Mouse (Mus musculus) spleen, adult 12 weeks (tissue): ENCODE results near the gene Gnao1.
A peak's percentile ranks its signal among the peaks of the same experiment; 100 is the strongest.

Experiments used
- DNase-seq: peaks from one replicate; pipeline ENCODE4 v3.0.0; 2022; ENCODE audit warnings: low spot score

Gnao1 gene

GRCm38 (mm10) chr8:93896841-93897551 lies 87.2 kb downstream of the Gnao1 start:
- DNase-seq = no peak

- DNase-seq = no peak
These were observed 88.8 kb downstream of the Gnao1 start for GRCm38 (mm10) chr8:93898570-93898969.

GRCm38 (mm10) chr8:93902040-93902439 lies 92.3 kb downstream of the Gnao1 start:
- no peak for DNase-seq

GRCm38 (mm10) chr8:93906961-93907360 lies 97.2 kb downstream of the Gnao1 start:
- DNase-seq = no peak

- DNase-seq = no peak
These were observed 98.2 kb downstream of the Gnao1 start for GRCm38 (mm10) chr8:93907987-93908441.

- no peak for DNase-seq
These were observed 98.8 kb downstream of the Gnao1 start for GRCm38 (mm10) chr8:93908546-93908945.

- no peak for DNase-seq
These were observed 102.2 kb downstream of the Gnao1 start for GRCm38 (mm10) chr8:93911715-93912555.

- DNase-seq = no peak
These were observed 108.2 kb downstream of the Gnao1 start for GRCm38 (mm10) chr8:93917859-93918421.

GRCm38 (mm10) chr8:93918580-93918979 lies 108.8 kb downstream of the Gnao1 start:
- DNase-seq = no peak

- DNase-seq = no peak
These were observed 109.7 kb downstream of the Gnao1 start for GRCm38 (mm10) chr8:93919422-93919821.

GRCm38 (mm10) chr8:93919916-93920589 lies 110.3 kb downstream of the Gnao1 start:
- DNase-seq = no peak

- no peak for DNase-seq
These were observed 110.8 kb downstream of the Gnao1 start for GRCm38 (mm10) chr8:93920590-93920948.

GRCm38 (mm10) chr8:93923897-93924334 lies 114.2 kb downstream of the Gnao1 start:
- DNase-seq = no peak

GRCm38 (mm10) chr8:93925513-93925912 lies 115.7 kb downstream of the Gnao1 start:
- no peak for DNase-seq

- DNase-seq = no peak
These were observed 119.5 kb downstream of the Gnao1 start for GRCm38 (mm10) chr8:93929233-93929632.

- DNase-seq = no peak
These were observed 121.6 kb downstream of the Gnao1 start for GRCm38 (mm10) chr8:93931336-93931735.

- peak; percentile 34 for DNase-seq
These were observed 123.1 kb downstream of the Gnao1 start for GRCm38 (mm10) chr8:93932873-93933272.

GRCm38 (mm10) chr8:93933288-93933687 lies 123.5 kb downstream of the Gnao1 start:
- no peak for DNase-seq

- DNase-seq = no peak
These were observed 128.4 kb downstream of the Gnao1 start for GRCm38 (mm10) chr8:93938193-93938592.

GRCm38 (mm10) chr8:93940542-93941423 lies 131.0 kb downstream of the Gnao1 start:
- no peak for DNase-seq

GRCm38 (mm10) chr8:93941636-93942054 lies 131.9 kb downstream of the Gnao1 start:
- no peak for DNase-seq
